Mouse (Mus musculus) stomach, embryonic 14.5 days (tissue): ENCODE measurements around the gene Trnp1. TPM values are rescaled to one million over a fixed set of nuclear protein-coding genes. Genes with fewer than 3 reads are reported as not detected.

Experiments
- ATAC-seq: fragments of 200-750 bp; cut with Nextera tagmentation; 2 replicates; pipeline ENCODE4 v1.8.0; 2017; ENCODE audit warnings: low read depth, moderate TSS enrichment; ENCODE audit not compliant: insufficient number of reproducible peaks, insufficient read depth, low FRiP score
- H3K27ac ChIP-seq: fragments of 300-500 bp; sonication (generic); 2 replicates; pipeline ENCODE4 v1.5.1; 2014; ENCODE audit warnings: mild to moderate bottlenecking, low read length, moderate library complexity, mixed read lengths
- H3K27me3 ChIP-seq: fragments of 300-500 bp; sonication (generic); 2 replicates; pipeline ENCODE4 v1.6.1; 2014; ENCODE audit warnings: low read length, control low read depth, mixed read lengths; ENCODE audit not compliant: control insufficient read depth, insufficient read depth
- H3K36me3 ChIP-seq: fragments of 300-500 bp; sonication (generic); 2 replicates; pipeline ENCODE4 v1.6.1; 2014; ENCODE audit warnings: mild to moderate bottlenecking, control low read depth, low read length, moderate library complexity, mixed read lengths; ENCODE audit not compliant: control insufficient read depth, insufficient read depth
- H3K4me1 ChIP-seq: fragments of 300-500 bp; sonication (generic); 2 replicates; pipeline ENCODE4 v1.6.1; 2014; ENCODE audit warnings: low read length, control low read depth, mixed read lengths; ENCODE audit not compliant: control insufficient read depth, insufficient read depth
- H3K4me2 ChIP-seq: fragments of 300-500 bp; sonication (generic); replicated peaks from 2 replicates; pipeline ENCODE4 v1.6.1; 2014; ENCODE audit warnings: low read depth, low read length, control low read depth
- H3K4me3 ChIP-seq: fragments of 300-500 bp; sonication (generic); 2 replicates; pipeline ENCODE4 v1.5.1; 2014; ENCODE audit warnings: low read depth, low read length, control low read depth
- H3K9ac ChIP-seq: fragments of 300-500 bp; sonication (generic); replicated peaks from 2 replicates; pipeline ENCODE4 v1.6.1; 2014; ENCODE audit warnings: low read depth, mild to moderate bottlenecking, control low read depth, low read length, moderate library complexity, mixed read lengths
- H3K9me3 ChIP-seq: fragments of 300-500 bp; sonication (generic); 2 replicates; pipeline ENCODE4 v1.6.1; 2016; ENCODE audit warnings: low read depth, low read length, control low read depth; ENCODE audit not compliant: control insufficient read depth
- WGBS: fragments of 180-500 bp; shearing (Covaris S2); extraction: QIAGEN DNeasy Blood & Tissue Kit; methylation state at CpG from one replicate; pipeline ENCODE4 v1.1.7; 2014; 5-methylcytosine and 5-hydroxymethylcytosine counted together
- polyA plus RNA-seq: library from polyadenylated mRNA; unstranded; fragments of >200 nt; fragmentation: Nextera tagmentation; extraction: Ambion mirVana; gene quantifications from 2 replicates; pipeline ENCODE4 v1.2.1, GENCODE M21; 2014

Trnp1 gene
- polyA plus RNA-seq, 1 experiment from 2014 or later, result 2.5 TPM

DNA sequence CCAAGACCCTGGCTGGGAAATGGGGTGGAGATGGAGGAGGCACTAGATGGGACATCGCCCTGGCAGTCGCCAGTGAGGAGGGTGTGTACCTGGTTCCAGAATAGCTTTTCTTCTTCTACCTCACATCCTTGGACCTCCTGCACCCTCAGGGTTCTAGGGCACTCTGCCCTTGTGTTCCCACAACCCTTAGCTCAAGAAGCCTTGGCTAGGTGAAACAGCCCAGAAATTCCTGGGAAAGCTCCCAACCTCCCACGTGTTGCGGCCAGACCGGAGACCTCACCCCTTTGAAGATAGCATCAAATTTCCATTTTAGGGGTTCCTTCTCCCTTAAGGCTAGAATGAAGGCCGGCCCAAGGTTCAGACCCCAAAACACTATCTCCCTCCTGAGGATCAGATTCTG lies 17.6 kb downstream of the Trnp1 start:
- H3K4me2 ChIP-seq, result no peak overlapping the region
- peaks cover 14% of the 10 kb centered on the region; the same call in 1 of the 2 replicates for H3K27me3 ChIP-seq
- no peak overlapping the region for H3K9ac ChIP-seq
- H3K4me3 ChIP-seq, result peak overlapping the region; percentile 39; the same call in 1 of the 2 replicates
- peaks cover 11% of the 10 kb centered on the region for H3K4me1 ChIP-seq
- H3K27ac ChIP-seq, result no peak overlapping the region
- H3K9me3 ChIP-seq, result no peaks in the 10 kb centered on the region
- ATAC-seq, result no peak
- H3K36me3 ChIP-seq, result no peaks in the 10 kb centered on the region
- WGBS, result 41% methylated on average over 6 of the region's 6 CpGs

DNA sequence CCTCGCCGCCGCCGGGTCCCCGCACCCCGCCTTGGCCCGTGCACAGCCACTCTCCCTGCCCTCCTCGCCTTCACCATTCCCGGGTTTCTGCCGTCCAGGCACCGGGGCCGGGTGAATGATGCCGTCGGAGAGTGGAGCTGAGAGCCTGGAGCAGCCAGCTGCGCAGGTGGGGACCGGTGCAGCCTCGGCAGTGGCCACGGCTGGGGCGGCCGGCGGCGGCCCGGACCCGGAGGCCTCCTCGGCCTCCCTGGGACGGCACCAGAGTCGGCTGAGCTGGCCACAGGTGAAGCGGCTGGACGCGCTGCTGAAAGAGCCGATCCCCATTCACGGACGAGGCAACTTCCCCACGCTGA lies 18.2 kb downstream of the Trnp1 start:
- H3K27me3 ChIP-seq, result peaks cover 14% of the 10 kb centered on the region; the same call in 1 of the 2 replicates
- H3K36me3 ChIP-seq, result no peaks in the 10 kb centered on the region
- H3K27ac ChIP-seq, result no peak overlapping the region
- peak overlapping the region; percentile 52 for H3K4me2 ChIP-seq
- peak; percentile 16; the same call in 1 of the 2 replicates for ATAC-seq
- peaks cover 11% of the 10 kb centered on the region for H3K4me1 ChIP-seq
- 3% methylated on average over 34 of the region's 34 CpGs for WGBS
- H3K9ac ChIP-seq, result 0 out of 2 replicates have a peak overlapping the region, but pooled peaks have one; percentile 18
- no peaks in the 10 kb centered on the region for H3K9me3 ChIP-seq
- peak overlapping the region; percentile 39 for H3K4me3 ChIP-seq

DNA sequence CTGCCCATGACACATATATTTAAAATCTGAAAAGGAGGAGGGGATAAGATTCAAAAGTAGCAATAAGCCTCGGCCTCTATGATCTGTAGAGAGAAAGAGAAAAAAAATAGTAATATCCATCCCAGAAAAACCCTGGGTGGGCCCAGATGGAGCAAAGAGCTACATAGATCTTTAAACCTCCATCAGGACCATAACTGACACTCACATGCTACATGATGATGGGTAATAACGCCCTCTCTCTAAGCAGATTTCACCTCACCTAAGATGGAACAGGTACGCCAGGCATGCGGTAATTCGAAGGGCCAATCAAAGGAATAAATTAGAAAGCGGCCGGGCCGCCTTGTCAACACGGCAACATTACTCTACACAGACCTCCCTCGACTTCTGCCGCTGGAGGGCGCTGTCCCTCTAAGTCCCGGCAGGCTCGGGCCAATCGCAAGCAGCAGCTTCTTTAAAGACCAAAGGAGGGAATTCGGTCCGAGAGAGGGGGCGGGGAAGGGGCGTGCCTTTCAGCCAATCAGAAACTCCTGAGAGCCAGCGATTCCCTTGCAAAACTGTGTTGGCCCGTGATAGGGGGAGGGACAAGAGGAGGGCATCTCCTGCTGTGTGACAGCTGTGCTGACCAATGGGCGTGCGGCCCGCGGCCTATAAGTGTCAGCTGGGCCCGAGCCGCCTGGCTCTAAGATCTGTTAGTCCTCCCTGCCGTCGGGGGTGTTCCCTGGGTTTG lies 18.7 kb downstream of the Trnp1 start, which contains the start of gene Tent5b:
Gene Tent5b (plus strand): TSS at position 675 of the 727 bp plus-strand sequence.
- Histone ChIP-seq H3K9me3 (no peaks in the 10 kb centered on the region), H3K4me2 (peak within 1 kb of the TSS; percentile 52), H3K27me3 (peaks cover 14% of the 10 kb centered on the region; the same call in 1 of the 2 replicates), H3K9ac (0 out of 2 replicates have a peak within 1 kb of the TSS, but pooled peaks have one; percentile 18), H3K4me1 (peaks cover 9% of the 10 kb centered on the region), H3K4me3 (peak within 1 kb of the TSS; percentile 39), H3K27ac (no peak within 1 kb of the TSS), H3K36me3 (no peaks in the 10 kb centered on the region)
- WGBS, result 4% methylated on average over 29 of the region's 29 CpGs
- ATAC-seq, result peak; percentile 97

DNA sequence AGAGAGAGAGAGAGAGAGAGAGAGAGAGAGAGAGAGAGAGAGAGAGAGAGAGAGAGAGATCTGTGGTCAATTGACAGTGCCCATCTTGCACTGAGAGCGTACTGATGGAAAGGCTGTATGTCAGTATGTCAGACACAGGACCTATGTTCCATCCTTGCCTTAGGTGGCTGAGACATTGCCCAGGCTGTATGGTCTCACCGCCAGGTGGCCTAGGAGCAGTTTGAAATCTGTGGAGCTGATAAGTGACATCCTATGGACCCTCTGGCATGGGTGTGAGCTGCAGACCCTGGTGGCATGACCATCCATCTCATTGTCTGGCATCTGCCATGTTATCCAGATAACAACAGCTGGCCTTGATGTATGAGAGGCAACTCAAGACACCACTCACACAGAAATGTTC lies 24.5 kb downstream of the Trnp1 start:
- Histone ChIP-seq H3K4me2 (no peak overlapping the region), H3K9me3 (peaks cover 5% of the 10 kb centered on the region; the same call in 1 of the 2 replicates), H3K4me3 (no peak overlapping the region), H3K27me3 (no peaks in the 10 kb centered on the region), H3K36me3 (no peaks in the 10 kb centered on the region), H3K4me1 (no peaks in the 10 kb centered on the region), H3K27ac (no peak overlapping the region), H3K9ac (no peak overlapping the region)
- ATAC-seq, result no peak
- WGBS, result 63% methylated on average over 2 of the region's 2 CpGs

DNA sequence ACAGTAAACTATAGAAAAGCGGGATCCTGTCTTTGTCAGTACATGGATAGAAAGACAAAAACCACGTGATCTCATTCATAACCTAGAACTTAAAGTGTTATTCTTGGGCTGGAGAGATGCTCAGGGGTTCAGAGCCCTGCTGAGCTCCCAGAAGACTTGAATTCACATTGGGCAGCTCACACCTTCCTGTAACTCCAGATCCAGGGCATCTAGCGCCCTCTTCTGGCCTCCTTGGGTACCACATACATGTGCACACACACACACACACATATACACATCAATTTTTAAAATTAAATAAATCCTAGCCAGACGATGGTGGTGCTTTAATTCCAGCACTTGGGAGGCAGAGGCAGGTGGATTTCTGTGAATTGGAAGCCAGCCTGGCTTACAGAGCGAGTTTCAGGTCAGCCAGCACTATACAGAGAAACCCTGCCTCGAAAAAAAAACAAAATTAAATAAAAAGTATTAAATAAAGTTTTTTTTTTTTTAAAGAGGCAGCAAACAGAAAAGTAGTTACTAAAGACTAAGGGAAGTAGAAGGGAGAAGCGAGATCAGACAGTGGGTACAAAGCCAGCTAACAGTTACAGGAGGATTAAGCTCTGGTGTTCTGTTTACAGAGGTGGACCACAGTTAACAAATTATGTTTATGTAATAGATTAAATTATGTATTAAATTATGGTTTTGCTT lies 27.1 kb downstream of the Trnp1 start:
- WGBS, result 78% methylated on average over 7 of the region's 7 CpGs
- no peaks in the 10 kb centered on the region for H3K36me3 ChIP-seq
- no peak overlapping the region for H3K4me2 ChIP-seq
- H3K4me3 ChIP-seq, result no peak overlapping the region
- H3K27me3 ChIP-seq, result no peaks in the 10 kb centered on the region
- ATAC-seq, result no peak
- no peak overlapping the region for H3K27ac ChIP-seq
- H3K9me3 ChIP-seq, result peaks cover 5% of the 10 kb centered on the region; the same call in 1 of the 2 replicates
- no peaks in the 10 kb centered on the region for H3K4me1 ChIP-seq
- H3K9ac ChIP-seq, result no peak overlapping the region

DNA sequence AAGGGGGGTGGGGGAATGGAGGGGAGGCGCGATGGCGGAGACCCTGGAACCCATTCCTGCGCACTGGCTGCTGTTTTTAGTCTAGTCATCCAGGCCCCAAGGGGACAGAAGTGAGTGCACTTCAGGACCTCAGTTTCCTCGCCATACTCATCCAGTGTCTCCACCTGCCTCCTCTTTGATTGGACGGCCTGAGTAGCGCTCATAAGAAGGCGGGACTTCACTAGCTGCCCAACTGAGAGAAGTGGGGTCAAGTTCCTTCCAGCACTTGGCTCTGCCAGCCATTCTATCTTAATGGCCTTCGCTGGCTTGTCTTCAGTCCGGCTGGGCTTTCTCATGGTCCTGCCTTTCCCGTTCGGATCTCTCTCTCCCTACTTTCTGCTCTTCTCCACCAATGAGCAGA lies 29.2 kb downstream of the Trnp1 start:
- no peak for ATAC-seq
- 14% methylated on average over 12 of the region's 12 CpGs for WGBS

DNA sequence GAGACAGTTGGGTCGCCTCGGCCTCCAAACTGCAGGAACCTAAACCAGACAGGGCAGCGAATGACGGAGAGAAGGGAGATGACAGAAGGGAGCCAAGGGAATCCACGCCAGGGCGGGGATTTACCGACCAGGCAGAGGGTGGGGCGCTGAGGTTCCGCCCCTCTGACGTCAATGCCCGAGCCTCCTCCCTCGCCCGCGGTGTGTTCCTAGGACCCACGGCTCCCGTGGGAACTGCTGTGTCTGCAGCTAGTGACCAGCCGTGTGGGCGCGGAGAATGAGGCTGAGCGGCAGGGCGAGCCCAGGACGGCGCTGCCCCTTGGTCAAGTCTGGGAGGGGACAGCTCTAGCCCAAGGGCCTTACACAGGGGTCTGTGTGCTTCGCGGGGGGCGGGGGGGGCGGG lies 30.3 kb downstream of the Trnp1 start:
- H3K9ac ChIP-seq, result 0 out of 2 replicates have a peak overlapping the region, but pooled peaks have one; percentile 12
- H3K36me3 ChIP-seq, result no peaks in the 10 kb centered on the region
- H3K4me2 ChIP-seq, result peak overlapping the region; percentile 57
- H3K4me1 ChIP-seq, result no peaks in the 10 kb centered on the region
- H3K27me3 ChIP-seq, result no peaks in the 10 kb centered on the region
- peaks cover 5% of the 10 kb centered on the region; the same call in 1 of the 2 replicates for H3K9me3 ChIP-seq
- under 1% methylated on average over 22 of the region's 27 CpGs for WGBS
- peak; percentile 71 for ATAC-seq
- peak overlapping the region; percentile 38 for H3K4me3 ChIP-seq
- H3K27ac ChIP-seq, result no peak overlapping the region

More for the DNA sequence above, 29.2 kb downstream of the Trnp1 start:
- Histone ChIP-seq H3K9me3 (peaks cover 5% of the 10 kb centered on the region; the same call in 1 of the 2 replicates), H3K27me3 (no peaks in the 10 kb centered on the region), H3K27ac (no peak overlapping the region), H3K4me3 (no peak overlapping the region), H3K9ac (no peak overlapping the region), H3K4me2 (peak overlapping the region; percentile 57), H3K4me1 (no peaks in the 10 kb centered on the region), H3K36me3 (no peaks in the 10 kb centered on the region)

DNA sequence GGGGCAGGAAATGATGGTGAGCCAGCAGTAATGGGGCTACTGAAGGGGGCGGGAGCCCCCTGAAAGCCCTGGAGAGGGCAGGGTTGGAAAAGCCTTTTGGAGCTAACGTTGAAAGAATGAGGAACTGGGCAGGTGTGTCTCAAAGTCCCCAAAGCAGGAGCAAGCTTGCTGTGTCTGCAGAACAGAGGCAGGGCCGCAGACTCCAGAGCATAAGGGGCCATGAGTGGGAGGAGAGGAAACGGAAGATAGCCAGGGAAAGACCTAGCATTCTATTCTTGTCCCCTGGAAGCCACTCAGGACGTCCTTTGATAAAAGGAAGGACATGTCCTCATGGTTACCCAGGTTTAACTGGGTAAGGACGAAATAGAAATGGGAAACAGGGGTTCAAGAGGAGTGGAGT lies 35.2 kb downstream of the Trnp1 start:
- H3K36me3 ChIP-seq, result no peaks in the 10 kb centered on the region
- no peak overlapping the region for H3K9ac ChIP-seq
- H3K4me3 ChIP-seq, result no peak overlapping the region
- H3K4me2 ChIP-seq, result no peak overlapping the region
- ATAC-seq, result no peak
- H3K27me3 ChIP-seq, result no peaks in the 10 kb centered on the region
- H3K4me1 ChIP-seq, result no peaks in the 10 kb centered on the region
- H3K27ac ChIP-seq, result no peak overlapping the region; the same call in 1 of the 2 replicates
- H3K9me3 ChIP-seq, result no peaks in the 10 kb centered on the region
- WGBS, result 45% methylated on average over 6 of the region's 6 CpGs
